Mouse (Mus musculus) kidney, postnatal 0 days (tissue): ENCODE results near the gene Letm1. TPM values are rescaled to one million over a fixed set of nuclear protein-coding genes. Genes with fewer than 3 reads are reported as not detected.

ENCODE experiments used
- ATAC-seq: fragments of 200-750 bp; cut with Nextera tagmentation; replicated peaks from 2 replicates; pipeline ENCODE4 v1.8.0; 2017; ENCODE audit warnings: low read depth, moderate number of reproducible peaks, moderate TSS enrichment, moderate library complexity; ENCODE audit not compliant: low FRiP score
- DNase-seq: peaks from one replicate; pipeline ENCODE4 v3.0.0-alpha.2; 2016; ENCODE audit warnings: low spot score
- H3K27ac ChIP-seq: fragments of 300-500 bp; sonication (generic); 2 replicates; pipeline ENCODE4 v1.5.1; 2014; ENCODE audit warnings: mild to moderate bottlenecking
- H3K27me3 ChIP-seq: fragments of 300-500 bp; sonication (generic); 2 replicates; pipeline ENCODE4 v1.6.1; 2014; ENCODE audit warnings: low read length, mixed read lengths; ENCODE audit not compliant: insufficient read depth
- H3K36me3 ChIP-seq: fragments of 300-500 bp; sonication (generic); 2 replicates; pipeline ENCODE4 v1.6.1; 2014; ENCODE audit warnings: low read length, mixed read lengths; ENCODE audit not compliant: insufficient read depth
- H3K4me1 ChIP-seq: fragments of 300-500 bp; sonication (generic); replicated peaks from 2 replicates; pipeline ENCODE4 v1.6.1; 2014; ENCODE audit warnings: antibody characterized with exemption, low read length, mixed read lengths; ENCODE audit not compliant: insufficient read depth
- H3K4me2 ChIP-seq: fragments of 300-500 bp; sonication (generic); 2 replicates; pipeline ENCODE4 v1.6.1; 2014; ENCODE audit warnings: mild to moderate bottlenecking, low read length, moderate library complexity, mixed read lengths
- H3K4me3 ChIP-seq: fragments of 300-500 bp; sonication (generic); replicated peaks from 2 replicates; pipeline ENCODE4 v1.5.1; 2014; ENCODE audit warnings: low read depth, low read length
- H3K9ac ChIP-seq: fragments of 300-500 bp; sonication (generic); 2 replicates; pipeline ENCODE4 v1.6.1; 2014; ENCODE audit warnings: low read depth, low read length
- H3K9me3 ChIP-seq: fragments of 300-500 bp; sonication (generic); replicated peaks from 2 replicates; pipeline ENCODE4 v1.6.1; 2016; ENCODE audit warnings: low read length, inconsistent platforms, mixed read lengths
- CTCF ChIP-seq: IDR thresholded peaks from 2 replicates; pipeline ENCODE4 v1.5.1; 2016; ENCODE audit warnings: antibody characterized with exemption, low read depth, mild to moderate bottlenecking, moderate library complexity
- WGBS: fragments of 180-500 bp; shearing (Covaris S2); extraction: QIAGEN DNeasy Blood & Tissue Kit; methylation state at CpG from one replicate; pipeline ENCODE4 v1.1.7; 2014; 5-methylcytosine and 5-hydroxymethylcytosine counted together
- polyA plus RNA-seq: library from polyadenylated mRNA; unstranded; fragments of >200 nt; fragmentation: Nextera tagmentation; extraction: Ambion mirVana; gene quantifications from 2 replicates; pipeline ENCODE4 v1.2.1, GENCODE M21; 2015

The Letm1 gene
- polyA plus RNA-seq, 1 experiment from 2014 or later = 53.4 TPM

DNA sequence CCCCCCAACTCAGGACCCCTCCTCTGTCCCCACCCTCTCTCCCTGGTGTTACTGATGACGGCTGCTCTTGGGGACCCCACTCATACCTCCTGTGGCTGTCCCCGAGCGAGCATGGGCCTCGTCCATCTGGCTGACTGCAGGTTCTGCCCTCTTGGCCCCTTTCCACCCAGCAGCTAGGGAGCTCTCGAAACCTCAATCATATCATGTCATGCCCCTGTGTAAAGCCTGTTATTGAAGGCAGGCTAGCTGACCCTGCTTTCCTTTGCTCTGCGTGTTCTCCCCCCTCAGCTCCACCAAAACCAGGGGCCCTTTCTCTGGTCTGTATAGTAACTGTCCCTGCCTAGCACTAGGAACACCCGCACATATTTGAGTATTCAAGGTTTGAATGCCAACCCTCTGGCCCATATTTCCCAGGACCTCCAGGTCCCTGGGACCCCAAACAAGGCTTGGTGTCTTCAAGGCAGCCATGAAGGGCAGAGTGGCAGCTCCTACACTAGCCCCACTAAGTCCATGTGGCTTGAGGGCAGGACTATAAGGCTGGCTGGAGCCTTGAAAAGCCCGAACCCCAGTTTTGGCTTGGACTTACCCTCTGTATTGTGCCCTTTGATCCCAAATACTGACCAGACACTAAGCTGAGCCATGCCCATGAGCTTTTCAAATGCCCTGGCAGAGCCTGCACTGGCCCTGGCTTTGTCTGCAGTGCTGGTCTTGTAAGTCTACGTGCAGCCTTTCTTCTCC is 76.8 kb downstream of the Letm1 start:
- H3K27ac ChIP-seq = peak overlapping the region; percentile 21; the same call in 1 of the 2 replicates

DNA sequence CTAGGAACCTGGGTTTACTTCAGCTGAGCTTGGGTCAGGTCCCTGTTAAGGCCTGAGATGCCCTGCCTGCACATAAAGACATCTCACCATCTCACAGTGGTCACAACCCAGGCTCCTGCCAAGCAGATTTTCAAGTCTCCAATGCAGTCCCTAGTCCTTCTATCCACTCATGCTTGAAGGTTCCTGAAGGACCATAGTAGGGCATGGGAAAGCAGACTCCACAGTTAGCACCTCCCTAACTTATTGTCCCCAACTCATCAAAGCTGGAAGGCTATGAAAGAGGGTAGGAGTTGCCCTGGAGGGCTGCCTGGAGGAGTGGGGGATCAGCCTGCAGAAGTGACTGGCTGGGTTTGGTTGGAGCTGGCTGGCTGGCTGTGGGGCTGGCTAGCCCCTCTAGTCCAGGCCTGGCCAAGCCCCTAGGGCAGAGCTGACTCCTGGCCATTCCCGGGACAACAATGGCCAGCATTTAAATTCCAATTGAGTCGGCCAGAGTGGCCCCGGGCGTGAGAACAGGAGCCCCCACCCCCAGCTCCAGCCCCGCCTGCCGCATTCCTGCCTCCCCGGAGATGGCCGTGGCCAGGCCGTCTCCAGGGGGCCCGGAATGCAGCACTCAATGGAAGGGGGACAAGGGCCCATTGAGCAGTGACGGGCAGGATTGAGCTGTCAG is 77.5 kb downstream of the Letm1 start:
- TF ChIP-seq CTCF = no peak
- Histone ChIP-seq H3K27me3 (no peaks in the 10 kb centered on the region), H3K27ac (no peak overlapping the region), H3K9ac (no peak overlapping the region), H3K4me2 (no peak overlapping the region), H3K4me3 (no peak overlapping the region), H3K9me3 (no peaks in the 10 kb centered on the region), H3K4me1 (peaks cover 41% of the 10 kb centered on the region), H3K36me3 (no peaks in the 10 kb centered on the region)
- WGBS = 16% methylated on average over 11 of the region's 11 CpGs
- DNase-seq = no peak
- ATAC-seq = no peak

More for the DNA sequence above, 76.8 kb downstream of the Letm1 start:
- Histone ChIP-seq H3K27me3 (no peaks in the 10 kb centered on the region), H3K9me3 (no peaks in the 10 kb centered on the region), H3K4me1 (peaks cover 41% of the 10 kb centered on the region), H3K36me3 (no peaks in the 10 kb centered on the region), H3K4me3 (no peak overlapping the region), H3K4me2 (no peak overlapping the region), H3K9ac (no peak overlapping the region)
- no peak for DNase-seq
- ATAC-seq = no peak
- WGBS = 45% methylated on average over 9 of the region's 9 CpGs
- no peak for TF ChIP-seq CTCF

DNA sequence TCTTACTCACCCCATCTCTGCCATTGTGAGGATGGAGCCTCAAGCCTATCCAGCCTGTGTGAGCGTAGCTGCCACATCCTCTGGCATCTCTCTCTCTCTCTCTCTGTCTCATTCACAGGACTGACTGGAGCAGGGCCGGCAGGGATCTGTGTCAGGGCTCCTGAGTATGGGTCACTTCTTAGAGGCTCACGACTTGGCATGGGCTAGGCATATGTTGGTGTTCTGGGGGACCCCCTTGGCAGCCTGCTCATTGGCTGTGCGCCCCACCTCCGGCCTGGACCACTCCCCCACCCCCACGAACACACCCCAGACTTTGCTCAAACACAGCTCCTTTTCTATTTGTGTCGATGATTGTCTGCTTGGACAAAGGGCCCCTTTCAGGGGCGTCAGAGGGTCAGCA is 78.6 kb downstream of the Letm1 start:
- no peak for DNase-seq
- Histone ChIP-seq H3K4me3 (no peak overlapping the region), H3K9me3 (no peaks in the 10 kb centered on the region), H3K9ac (no peak overlapping the region), H3K36me3 (no peaks in the 10 kb centered on the region), H3K4me2 (no peak overlapping the region), H3K27me3 (no peaks in the 10 kb centered on the region), H3K4me1 (peaks cover 41% of the 10 kb centered on the region), H3K27ac (no peak overlapping the region)
- ATAC-seq = no peak
- 70% methylated on average over 8 of the region's 8 CpGs for WGBS
- TF ChIP-seq CTCF = no peak

DNA sequence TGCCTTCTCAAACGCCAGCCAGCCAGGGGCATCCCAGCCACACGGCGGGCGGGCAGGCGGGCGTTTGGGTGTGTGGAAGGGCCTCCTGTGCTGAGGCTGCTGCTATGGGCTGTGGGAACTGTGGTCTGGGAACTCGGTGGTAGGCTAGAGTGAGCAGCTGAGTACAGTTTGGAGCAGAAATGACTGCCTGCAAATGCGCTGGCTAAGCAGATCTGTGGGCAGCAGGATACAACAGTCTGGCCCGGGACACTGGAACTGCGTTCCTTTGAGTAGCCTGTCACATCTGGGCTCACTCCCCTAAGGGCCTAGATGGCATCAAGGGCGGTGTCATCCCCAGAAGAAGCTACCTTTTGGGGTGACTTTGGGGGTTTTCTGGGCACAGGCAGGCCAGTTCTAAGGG is 80.8 kb downstream of the Letm1 start:
- Histone ChIP-seq H3K27me3 (no peaks in the 10 kb centered on the region), H3K4me3 (no peak overlapping the region), H3K9ac (no peak overlapping the region), H3K9me3 (no peaks in the 10 kb centered on the region), H3K27ac (no peak overlapping the region), H3K4me1 (peaks cover 34% of the 10 kb centered on the region), H3K4me2 (no peak overlapping the region), H3K36me3 (no peaks in the 10 kb centered on the region)
- DNase-seq (no peak), ATAC-seq (no peak)
- no peak for TF ChIP-seq CTCF
- WGBS = 81% methylated on average over 11 of the region's 11 CpGs

DNA sequence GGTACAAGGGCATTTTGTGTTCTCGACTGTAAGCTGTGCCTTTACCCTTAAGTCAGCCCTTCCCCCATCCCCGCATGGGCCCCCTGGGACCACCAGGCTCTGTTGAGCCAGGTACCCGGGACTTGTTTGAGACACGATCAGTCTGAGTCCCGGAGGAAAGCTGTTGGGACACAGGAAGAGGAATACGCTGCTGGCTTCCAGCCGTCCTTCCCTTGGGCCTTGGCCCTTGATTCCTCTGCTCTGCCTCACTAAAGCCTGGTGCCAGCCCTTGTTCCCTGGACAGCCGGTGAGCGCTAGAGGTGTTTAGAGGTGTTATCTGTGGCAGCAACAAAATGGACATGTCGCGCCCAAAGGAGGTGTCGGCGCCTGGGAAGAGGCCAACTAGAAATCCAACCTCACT is 82.6 kb downstream of the Letm1 start:
- Histone ChIP-seq H3K4me1 (peaks cover 26% of the 10 kb centered on the region), H3K9me3 (no peaks in the 10 kb centered on the region), H3K27ac (no peak overlapping the region), H3K9ac (no peak overlapping the region), H3K4me3 (no peak overlapping the region), H3K4me2 (no peak overlapping the region), H3K27me3 (no peaks in the 10 kb centered on the region), H3K36me3 (no peaks in the 10 kb centered on the region)
- no peak for DNase-seq
- no peak for TF ChIP-seq CTCF
- 38% methylated on average over 13 of the region's 13 CpGs for WGBS
- no peak for ATAC-seq

DNA sequence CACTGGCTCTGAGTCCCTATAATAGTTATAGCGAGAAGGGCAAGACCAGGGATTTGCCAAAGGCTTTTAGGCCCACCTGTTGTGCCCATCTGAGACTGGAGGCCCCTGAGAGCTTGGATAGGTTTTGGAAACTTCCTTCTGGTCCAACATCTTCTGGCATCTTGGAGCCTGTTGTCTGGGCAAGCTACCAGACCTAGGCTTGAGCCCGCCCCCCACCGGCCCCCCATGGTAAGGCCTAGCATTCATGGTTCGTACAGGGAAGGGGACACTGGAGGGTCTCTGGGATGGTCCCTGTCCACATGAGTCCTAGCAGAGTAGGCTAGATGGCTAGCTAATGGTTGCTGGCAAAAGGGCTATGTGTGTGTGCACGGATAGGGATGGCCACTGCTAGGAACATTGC is 83.9 kb downstream of the Letm1 start:
- H3K36me3 ChIP-seq = no peaks in the 10 kb centered on the region
- no peak overlapping the region for H3K9ac ChIP-seq
- ATAC-seq (no peak), DNase-seq (no peak)
- no peak overlapping the region for H3K27ac ChIP-seq
- TF ChIP-seq CTCF = no peak
- no peaks in the 10 kb centered on the region for H3K9me3 ChIP-seq
- H3K4me2 ChIP-seq = no peak overlapping the region
- 93% methylated on average over 5 of the region's 5 CpGs for WGBS
- no peak overlapping the region for H3K4me3 ChIP-seq
- peaks cover 28% of the 10 kb centered on the region for H3K4me1 ChIP-seq
- H3K27me3 ChIP-seq = no peaks in the 10 kb centered on the region
